Mouse (Mus musculus): ENCODE measurements around the gene Plekha1.

The Plekha1 gene

DNA sequence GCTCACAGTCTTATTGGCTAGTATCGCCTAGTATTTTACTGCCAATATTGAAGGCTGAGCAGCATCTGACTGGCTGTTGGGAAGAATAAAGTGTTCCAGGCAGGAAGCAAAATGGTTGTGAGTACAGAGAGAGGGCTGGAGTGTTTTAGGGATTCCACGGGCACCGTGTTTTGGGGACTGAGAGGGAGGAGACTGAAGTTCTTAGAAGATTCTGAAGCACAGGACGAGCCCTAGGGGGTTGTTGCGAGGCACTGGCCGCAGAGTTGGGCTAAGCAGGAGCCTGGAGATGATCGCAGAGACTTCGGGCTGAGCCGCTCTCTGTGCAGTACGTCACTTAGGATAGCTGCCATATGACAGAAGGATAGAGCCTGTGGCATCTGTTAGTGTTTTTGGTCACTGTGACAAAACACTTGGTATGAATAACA, 88.6 kb downstream of the Plekha1 start:
- no peak for DNase-seq (ENCODE audit: low read depth, low spot score)

DNA sequence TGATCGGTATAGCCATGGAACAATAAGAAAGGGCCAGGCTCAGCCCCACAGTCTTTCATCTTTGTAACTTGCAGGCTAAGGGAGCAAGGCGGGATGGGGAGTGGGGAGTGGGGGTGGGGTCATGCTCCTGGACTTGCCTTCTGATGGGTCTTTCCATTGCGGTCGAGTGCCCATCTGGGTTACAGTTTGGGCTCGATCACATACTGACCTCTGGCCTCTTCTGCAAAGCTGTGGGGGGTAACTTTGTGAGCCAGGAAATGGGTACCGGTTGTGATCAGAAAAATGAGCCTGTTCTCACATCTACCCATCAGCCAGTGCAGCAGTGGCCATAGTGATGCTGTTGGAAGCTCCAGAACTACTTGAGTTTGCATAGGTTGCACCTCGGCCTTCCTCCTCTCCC, 93.0 kb downstream of the Plekha1 start:
- DNase-seq (ENCODE audit: low read depth, low spot score): no peak

DNA sequence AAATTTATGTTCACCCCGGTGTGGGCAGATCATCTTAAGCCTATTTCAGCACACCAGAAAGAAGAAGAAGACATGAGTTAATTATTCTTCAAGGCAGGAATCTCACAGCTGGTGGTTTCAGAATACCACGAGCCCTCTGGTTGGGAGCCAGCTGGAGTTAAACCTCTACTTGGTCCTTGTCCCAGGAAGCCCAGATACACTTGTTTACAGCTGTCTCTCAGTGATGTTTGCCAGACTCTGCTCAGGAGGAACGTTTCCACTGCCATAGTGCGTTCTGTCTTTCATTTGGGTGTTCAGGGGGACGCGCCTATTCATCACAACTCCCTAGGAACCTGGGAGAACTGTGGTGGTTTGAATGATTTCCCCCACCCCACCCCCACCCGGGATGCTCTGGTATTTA, 94.3 kb downstream of the Plekha1 start:
- DNase-seq (ENCODE audit: low read depth, low spot score): no peak

DNA sequence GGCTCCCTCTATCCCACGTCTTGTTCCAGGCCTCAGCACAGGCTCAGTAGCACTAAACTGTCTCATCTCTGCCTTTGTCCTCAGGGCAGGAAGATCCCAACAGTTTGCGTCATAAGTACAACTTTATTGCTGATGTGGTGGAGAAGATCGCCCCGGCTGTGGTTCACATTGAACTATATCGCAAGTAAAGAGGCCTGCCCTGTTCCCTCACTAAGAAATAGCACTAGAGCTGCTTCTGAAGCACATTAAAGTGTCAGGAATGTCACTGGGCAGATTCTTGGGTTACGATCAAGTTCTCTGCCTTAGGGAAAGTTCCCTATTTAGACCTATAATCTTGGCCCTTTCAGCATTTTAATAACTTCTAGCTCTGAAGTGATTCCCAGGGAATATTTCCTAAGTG, 95.9 kb downstream of the Plekha1 start:
- no peak for DNase-seq (ENCODE audit: low read depth, low spot score)

All from telencephalon, adult 2 months (tissue).